Mouse (Mus musculus) liver, embryonic 16.5 days (tissue): Measurements from ENCODE around the gene Anapc16. TPM values are rescaled to one million over a fixed set of nuclear protein-coding genes. Genes with fewer than 3 reads are reported as not detected.

ENCODE experiments used
- ATAC-seq: fragments of 200-750 bp; cut with Nextera tagmentation; 2 replicates; pipeline ENCODE4 v1.8.0; 2017; ENCODE audit warnings: low read depth, mild to moderate bottlenecking, moderate number of reproducible peaks, moderate library complexity
- H3K27ac ChIP-seq: fragments of 300-500 bp; sonication (generic); 2 replicates; pipeline ENCODE4 v1.5.1; 2014; ENCODE audit warnings: mild to moderate bottlenecking, low read length
- H3K27me3 ChIP-seq: fragments of 300-500 bp; sonication (generic); 2 replicates; pipeline ENCODE4 v1.6.1; 2014; ENCODE audit warnings: low read depth, low read length, mixed read lengths; ENCODE audit not compliant: control insufficient read depth, insufficient read depth
- H3K36me3 ChIP-seq: fragments of 300-500 bp; sonication (generic); 2 replicates; pipeline ENCODE4 v1.6.1; 2014; ENCODE audit warnings: mild to moderate bottlenecking; ENCODE audit not compliant: control insufficient read depth, insufficient read depth
- H3K4me1 ChIP-seq: fragments of 300-500 bp; sonication (generic); 2 replicates; pipeline ENCODE4 v1.6.1; 2014; ENCODE audit warnings: low read depth, low read length, mixed read lengths; ENCODE audit not compliant: control insufficient read depth
- H3K4me2 ChIP-seq: fragments of 300-500 bp; sonication (generic); 2 replicates; pipeline ENCODE4 v1.6.1; 2014; ENCODE audit warnings: low read depth, low read length, mixed read lengths
- H3K4me3 ChIP-seq: fragments of 300-500 bp; sonication (generic); 2 replicates; pipeline ENCODE4 v1.5.1; 2014; ENCODE audit warnings: low read depth, mild to moderate bottlenecking, low read length
- H3K9ac ChIP-seq: fragments of 300-500 bp; sonication (generic); 2 replicates; pipeline ENCODE4 v1.6.1; 2014; ENCODE audit warnings: low read depth, low read length
- H3K9me3 ChIP-seq: fragments of 300-500 bp; sonication (generic); replicated peaks from 2 replicates; pipeline ENCODE4 v1.6.1; 2016; ENCODE audit warnings: low read length; ENCODE audit not compliant: control insufficient read depth
- WGBS: fragments of 180-500 bp; shearing (Covaris S2); extraction: QIAGEN DNeasy Blood & Tissue Kit; methylation state at CpG from one replicate; pipeline ENCODE4 v1.1.7; 2014; ENCODE audit not compliant: insufficient replicate concordance; 5-methylcytosine and 5-hydroxymethylcytosine counted together
- polyA plus RNA-seq: library from polyadenylated mRNA; unstranded; fragments of >200 nt; fragmentation: Nextera tagmentation; extraction: Ambion mirVana; gene quantifications from 2 replicates; pipeline ENCODE4 v1.2.1, GENCODE M21; 2015

The Anapc16 gene
- polyA plus RNA-seq, 1 experiment from 2014 or later = 34.9 TPM

DNA sequence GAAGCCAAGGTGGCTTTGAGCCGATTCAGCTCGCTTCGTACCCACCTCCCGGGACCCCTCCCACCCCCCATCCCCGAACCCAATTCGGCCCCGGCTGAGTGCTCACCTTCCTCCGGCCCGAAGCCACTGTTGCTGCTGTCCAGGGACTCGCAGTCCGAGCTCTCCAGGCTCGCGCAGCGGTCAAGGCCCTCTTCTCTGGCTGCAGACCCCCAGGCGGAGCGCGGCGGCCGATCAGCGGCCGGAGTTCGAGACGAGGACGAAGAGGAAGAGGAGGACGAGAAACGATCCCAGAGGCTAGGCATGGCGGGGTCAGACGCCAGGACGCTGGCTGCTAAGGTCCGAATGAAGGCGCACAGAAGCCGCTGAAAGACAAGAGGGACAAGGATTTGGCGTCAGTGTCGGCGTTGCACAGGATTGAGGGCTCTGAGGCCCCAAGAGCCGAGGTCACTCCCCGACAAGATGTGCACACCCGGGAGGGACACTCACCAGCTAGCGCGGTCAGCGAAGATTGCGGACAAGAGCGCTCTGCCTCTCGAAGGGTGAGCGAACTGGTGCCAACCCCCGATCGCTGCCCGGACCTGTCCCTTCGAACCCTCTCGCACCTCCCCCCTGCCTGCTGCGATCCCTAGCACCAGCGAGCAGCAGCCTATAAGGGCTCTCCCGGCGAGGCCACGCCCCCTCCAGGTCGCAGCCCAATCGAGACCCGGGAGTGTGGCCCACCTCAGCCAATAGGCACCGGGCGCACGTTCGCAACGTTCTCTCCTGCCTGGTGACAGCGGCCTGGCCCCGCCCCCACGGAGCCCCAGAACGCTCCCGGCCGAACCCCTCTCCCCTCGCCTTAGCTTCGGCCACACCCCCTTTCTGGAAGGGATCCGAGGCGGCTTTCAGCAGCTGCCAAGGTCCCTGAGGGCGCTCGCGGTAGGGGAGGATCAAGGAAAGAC lies 51.5 kb downstream of the Anapc16 start, which contains the start of gene Ddit4:
Ddit4 (minus strand) TSS at position 624 of the 941 bp plus-strand sequence.
- Histone ChIP-seq H3K4me3 (peak within 1 kb of the TSS; percentile 73), H3K4me1 (peaks cover 24% of the 10 kb centered on the region), H3K4me2 (peak within 1 kb of the TSS; percentile 98), H3K9ac (peak within 1 kb of the TSS; percentile 76), H3K9me3 (no peaks in the 10 kb centered on the region), H3K27ac (peak within 1 kb of the TSS; percentile 60), H3K27me3 (peaks cover 22% of the 10 kb centered on the region), H3K36me3 (no peaks in the 10 kb centered on the region)
- ATAC-seq = peak; percentile 97
- WGBS = under 1% methylated on average over 76 of the region's 76 CpGs

- Histone ChIP-seq H3K4me1 (peaks cover 24% of the 10 kb centered on the region), H3K9me3 (no peaks in the 10 kb centered on the region), H3K9ac (peak overlapping the region; percentile 76), H3K4me2 (peak overlapping the region; percentile 98), H3K27me3 (peaks cover 22% of the 10 kb centered on the region), H3K36me3 (no peaks in the 10 kb centered on the region), H3K4me3 (peak overlapping the region; percentile 73), H3K27ac (peak overlapping the region; percentile 60)
- ATAC-seq = no peak
- 2% methylated on average over 23 of the region's 23 CpGs for WGBS
Observed at GRCm38 (mm10) chr10:59950716-59951191, 52.2 kb downstream of the Anapc16 start.

DNA sequence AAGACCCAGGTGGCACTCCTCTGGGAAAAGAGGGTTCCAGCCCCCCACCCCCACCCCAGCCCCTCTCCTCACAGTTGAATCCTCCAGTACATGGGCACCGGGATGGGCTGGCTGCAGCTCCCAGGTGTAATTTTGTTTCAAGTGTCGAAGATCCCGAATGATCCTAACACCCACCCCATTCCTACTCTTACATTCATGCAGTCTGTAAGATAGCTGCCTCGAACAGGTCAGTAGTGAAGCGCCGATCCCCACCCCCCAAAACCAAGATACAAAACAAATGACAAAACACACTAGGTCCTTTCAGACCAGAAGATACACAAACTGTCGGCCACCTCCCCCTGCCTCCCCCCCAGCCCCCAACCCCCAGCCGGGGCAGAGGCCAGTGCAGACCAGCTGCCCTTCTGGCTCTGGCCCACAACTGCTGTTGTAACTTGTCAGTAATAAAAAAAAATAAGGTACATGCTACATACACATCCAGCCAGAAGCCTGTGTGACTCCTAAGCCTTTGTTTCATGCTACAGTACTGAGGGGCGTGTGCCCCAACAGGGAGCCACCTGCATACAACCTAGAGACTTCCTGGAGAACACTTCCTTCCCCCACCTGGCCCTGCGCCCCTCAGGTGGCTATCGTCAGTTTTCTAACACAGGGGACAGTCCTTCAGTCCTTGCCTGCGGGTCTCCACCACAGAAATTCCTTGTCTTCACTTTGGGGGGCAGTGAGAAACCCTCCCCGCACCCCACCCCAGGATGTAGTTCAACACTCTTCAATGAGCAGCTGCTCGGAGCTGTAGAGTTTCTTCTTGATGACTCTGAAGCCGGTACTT lies 52.9 kb downstream of the Anapc16 start:
- no peaks in the 10 kb centered on the region for H3K36me3 ChIP-seq
- H3K27me3 ChIP-seq = peaks cover 22% of the 10 kb centered on the region
- peak overlapping the region; percentile 73 for H3K4me3 ChIP-seq
- H3K9ac ChIP-seq = peak overlapping the region; percentile 76; the same call in 1 of the 2 replicates
- WGBS = 60% methylated on average over 15 of the region's 15 CpGs
- peak overlapping the region; percentile 98 for H3K4me2 ChIP-seq
- H3K27ac ChIP-seq = no peak overlapping the region
- ATAC-seq = no peak
- peaks cover 24% of the 10 kb centered on the region for H3K4me1 ChIP-seq
- no peaks in the 10 kb centered on the region for H3K9me3 ChIP-seq

GRCm38 (mm10) chr10:59949255-59949648 lies 53.7 kb downstream of the Anapc16 start:
- Histone ChIP-seq H3K9me3 (no peaks in the 10 kb centered on the region), H3K27ac (no peak overlapping the region), H3K36me3 (no peaks in the 10 kb centered on the region), H3K9ac (no peak overlapping the region), H3K4me1 (peaks cover 24% of the 10 kb centered on the region), H3K4me2 (no peak overlapping the region), H3K27me3 (peaks cover 22% of the 10 kb centered on the region), H3K4me3 (no peak overlapping the region)
- no peak for ATAC-seq
- WGBS = 71% methylated on average over 1 of the region's 1 CpGs

DNA sequence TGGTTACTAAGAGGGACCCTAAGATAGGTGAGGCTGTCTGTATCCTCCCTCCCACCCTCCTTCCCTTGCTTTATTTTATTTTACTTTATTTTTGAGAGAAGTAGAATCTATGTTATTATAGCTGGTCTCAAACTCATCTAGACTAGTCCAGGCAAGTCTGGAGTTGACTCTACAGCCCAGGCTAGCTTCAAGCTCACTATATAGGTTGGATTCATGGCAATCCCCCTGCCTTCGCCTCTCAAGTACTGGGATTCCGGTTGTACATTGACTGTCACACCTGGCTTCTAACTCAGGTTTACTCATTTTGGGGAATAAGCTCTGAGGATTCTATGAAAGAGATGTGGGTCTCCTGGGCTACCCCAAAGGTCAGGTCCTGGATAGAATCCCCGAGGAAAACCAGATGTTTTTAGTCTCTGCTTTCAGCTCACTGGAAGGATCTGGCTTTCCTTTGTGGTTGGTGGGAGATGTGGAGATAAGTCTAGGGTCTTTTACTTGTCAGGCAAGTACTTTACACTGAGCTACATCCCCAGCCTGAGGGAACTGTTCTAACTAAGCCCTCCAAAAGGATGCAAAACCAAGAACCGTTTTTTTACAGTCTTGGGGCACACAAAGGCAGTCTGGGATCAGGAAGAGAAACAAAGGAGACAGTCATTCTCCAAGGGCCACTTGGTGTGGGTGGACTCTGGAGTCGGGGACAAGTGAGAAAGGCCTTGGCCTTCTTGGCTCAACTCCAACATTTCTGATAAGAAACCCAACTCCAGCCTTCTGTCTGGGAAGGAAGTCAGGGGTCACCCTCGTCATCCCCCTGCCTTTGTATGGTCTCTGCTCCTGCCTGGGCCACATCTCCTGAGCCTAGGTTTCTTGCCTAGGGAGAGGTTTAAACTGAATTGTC lies 54.3 kb downstream of the Anapc16 start:
- H3K36me3 ChIP-seq = no peaks in the 10 kb centered on the region
- peaks cover 22% of the 10 kb centered on the region for H3K27me3 ChIP-seq
- ATAC-seq = no peak
- no peaks in the 10 kb centered on the region for H3K9me3 ChIP-seq
- H3K4me1 ChIP-seq = peaks cover 26% of the 10 kb centered on the region
- no peak overlapping the region for H3K9ac ChIP-seq
- H3K27ac ChIP-seq = no peak overlapping the region
- 42% methylated on average over 6 of the region's 6 CpGs for WGBS
- no peak overlapping the region for H3K4me2 ChIP-seq
- H3K4me3 ChIP-seq = no peak overlapping the region

- H3K9me3 ChIP-seq = no peaks in the 10 kb centered on the region
- no peak overlapping the region for H3K27ac ChIP-seq
- 47% methylated on average over 7 of the region's 7 CpGs for WGBS
- H3K27me3 ChIP-seq = peaks cover 19% of the 10 kb centered on the region
- H3K4me1 ChIP-seq = peaks cover 33% of the 10 kb centered on the region
- ATAC-seq = no peak
- no peak overlapping the region for H3K4me3 ChIP-seq
- no peak overlapping the region for H3K4me2 ChIP-seq
- H3K36me3 ChIP-seq = no peaks in the 10 kb centered on the region
- H3K9ac ChIP-seq = no peak overlapping the region
Observed at GRCm38 (mm10) chr10:59947296-59948073, 55.5 kb downstream of the Anapc16 start.

- WGBS = 65% methylated on average over 5 of the region's 5 CpGs
- no peak overlapping the region for H3K27ac ChIP-seq
- no peak for ATAC-seq
- H3K4me3 ChIP-seq = no peak overlapping the region
- peaks cover 25% of the 10 kb centered on the region for H3K4me1 ChIP-seq
- peaks cover 26% of the 10 kb centered on the region for H3K27me3 ChIP-seq
- no peak overlapping the region for H3K4me2 ChIP-seq
- no peak overlapping the region for H3K9ac ChIP-seq
- no peaks in the 10 kb centered on the region for H3K36me3 ChIP-seq
- no peaks in the 10 kb centered on the region for H3K9me3 ChIP-seq
Observed at GRCm38 (mm10) chr10:59946362-59946761, 56.6 kb downstream of the Anapc16 start.

GRCm38 (mm10) chr10:59945416-59945815 lies 57.5 kb downstream of the Anapc16 start:
- peaks cover 17% of the 10 kb centered on the region for H3K27me3 ChIP-seq
- H3K9me3 ChIP-seq = no peaks in the 10 kb centered on the region
- no peak overlapping the region for H3K27ac ChIP-seq
- 66% methylated on average over 3 of the region's 3 CpGs for WGBS
- H3K4me1 ChIP-seq = peaks cover 17% of the 10 kb centered on the region
- no peak for ATAC-seq
- no peak overlapping the region for H3K4me2 ChIP-seq
- no peak overlapping the region for H3K9ac ChIP-seq
- no peak overlapping the region for H3K4me3 ChIP-seq
- H3K36me3 ChIP-seq = no peaks in the 10 kb centered on the region
